In the genomic region with DNA sequence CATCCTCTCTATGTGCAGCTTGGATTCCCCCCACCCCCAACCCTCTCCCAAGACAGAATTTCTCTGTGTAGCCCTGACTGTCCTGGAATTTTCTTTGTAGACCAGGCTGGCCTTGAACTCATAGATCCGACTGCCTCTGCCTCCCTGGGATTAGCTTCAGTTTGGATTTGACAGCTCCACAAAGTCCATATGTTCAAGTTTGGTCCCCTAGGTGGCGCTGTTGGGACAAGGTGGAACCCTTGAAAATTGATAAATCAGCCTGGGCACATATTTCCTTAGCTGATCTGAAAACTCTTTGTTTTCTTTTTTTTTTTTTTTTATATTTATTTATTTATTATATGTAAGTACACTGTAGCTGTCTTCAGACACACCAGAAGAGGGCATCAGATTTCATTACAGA, we compare ENCODE assay signal across 8 mouse cellular contexts. TPM values are rescaled to one million over a fixed set of nuclear protein-coding genes. Genes with fewer than 3 reads are reported as not detected.
DNase-seq lines count a peak whose midpoint lies in the region; ATAC-seq and TF ChIP-seq lines count a peak whose summit lies in the region.

No protein-coding gene starts in this region.

- no peaks in the 10 kb centered on the region for H3K4me1 ChIP-seq in intestine, embryonic 14.5 days (replicated peaks; ENCODE audit: control insufficient read depth, insufficient read depth, low read length)
- no peaks in the 10 kb centered on the region for H3K4me1 ChIP-seq in intestine, embryonic 15.5 days (replicated peaks)
- no peaks in the 10 kb centered on the region for H3K4me1 ChIP-seq in E14TG2a.4 (replicated peaks; ENCODE audit: low read depth, low read length)

- peak; percentile 72 for TF ChIP-seq CTCF in E14TG2a.4 (conservative IDR thresholded peaks at IDR 0.05; ENCODE audit: low read length)

- no peak overlapping the region for H3K9ac ChIP-seq in intestine, embryonic 14.5 days (ENCODE audit: low read length)
- no peak overlapping the region for H3K9ac ChIP-seq in intestine, embryonic 15.5 days

- H3K27ac ChIP-seq in intestine, embryonic 14.5 days (ENCODE audit: low read depth), result no peak overlapping the region
- H3K27ac ChIP-seq in intestine, embryonic 15.5 days, result no peak overlapping the region

- 39% methylated on average over 2 of the region's 2 CpGs for WGBS in intestine, embryonic 14.5 days
- 46% methylated on average over 2 of the region's 2 CpGs for WGBS in intestine, embryonic 15.5 days

- H3K9me3 ChIP-seq in intestine, embryonic 14.5 days (ENCODE audit: control insufficient read depth, low read length), result no peaks in the 10 kb centered on the region
- no peaks in the 10 kb centered on the region for H3K9me3 ChIP-seq in intestine, embryonic 15.5 days
- H3K9me3 ChIP-seq in E14TG2a.4 (ENCODE audit: low read length), result no peaks in the 10 kb centered on the region

- no peak overlapping the region for H3K4me2 ChIP-seq in intestine, embryonic 14.5 days (ENCODE audit: low read length)
- no peak overlapping the region for H3K4me2 ChIP-seq in intestine, embryonic 15.5 days (replicated peaks)

- no peaks in the 10 kb centered on the region for H3K27me3 ChIP-seq in intestine, embryonic 14.5 days (replicated peaks; ENCODE audit: control insufficient read depth, insufficient read depth, low read length)
- H3K27me3 ChIP-seq in intestine, embryonic 15.5 days (replicated peaks), result no peaks in the 10 kb centered on the region
- peaks cover 3% of the 10 kb centered on the region; the same call in 1 of the 2 replicates for H3K27me3 ChIP-seq in E14TG2a.4 (ENCODE audit: insufficient read depth, low read length)

- H3K36me3 ChIP-seq in intestine, embryonic 14.5 days (ENCODE audit: control insufficient read depth, insufficient read depth, low read length), result no peaks in the 10 kb centered on the region
- no peaks in the 10 kb centered on the region for H3K36me3 ChIP-seq in intestine, embryonic 15.5 days
- H3K36me3 ChIP-seq in E14TG2a.4 (ENCODE audit: insufficient read depth, low read length), result no peaks in the 10 kb centered on the region

- no peak for ATAC-seq in intestine, embryonic 14.5 days (replicated peaks; ENCODE audit: low FRiP score, low TSS enrichment, low read depth)
- no peak for ATAC-seq in intestine, embryonic 15.5 days

- H3K4me3 ChIP-seq in intestine, embryonic 14.5 days (ENCODE audit: low read depth, low read length), result no peak overlapping the region
- H3K4me3 ChIP-seq in intestine, embryonic 15.5 days (replicated peaks), result no peak overlapping the region
- no peak overlapping the region for H3K4me3 ChIP-seq in E14TG2a.4 (replicated peaks; ENCODE audit: low read length)

- peak; percentile 79 for DNase-seq in intestine, embryonic 14.5 days (ENCODE audit: low spot score)
- DNase-seq in 416B (ENCODE audit: low read depth), result peak; percentile 68
- DNase-seq in cerebellum, adult 8-10 months, result peak; percentile 47
- DNase-seq in kidney, adult 9 months, result peak; percentile 77
- DNase-seq in natural killer cell, adult 2 months (ENCODE audit: low spot score in 2 of 2), result peak; percentile 45 to 70
- no peak for DNase-seq in yolk sac, embryonic 10.5 days (ENCODE audit: low spot score)

RNA-seq across cellular contexts. Expression of a gene that starts 16.8 kb away (rescaled TPM):
- 6.7 and 7.7 TPM in 2 replicates for polyA plus RNA-seq in intestine, embryonic 14.5 days (2014; fragmentation: Nextera tagmentation; extraction: Ambion mirVana)
- polyA plus RNA-seq in intestine, embryonic 15.5 days (2015; fragmentation: Nextera tagmentation; extraction: Ambion mirVana), result 5.2 and 6.6 TPM in 2 replicates

RNA-seq across cellular contexts. Expression of a gene that starts 32.6 kb away (rescaled TPM):
- 0.34 and 0.42 TPM in 2 replicates for polyA plus RNA-seq in intestine, embryonic 14.5 days (2014; fragmentation: Nextera tagmentation; extraction: Ambion mirVana)
- polyA plus RNA-seq in intestine, embryonic 15.5 days (2015; fragmentation: Nextera tagmentation; extraction: Ambion mirVana), result 5.4 and 5.6 TPM in 2 replicates

RNA-seq across cellular contexts. Expression of a gene that starts 37.9 kb away (rescaled TPM):
- polyA plus RNA-seq in intestine, embryonic 14.5 days (2014; fragmentation: Nextera tagmentation; extraction: Ambion mirVana), result 143 and 144 TPM in 2 replicates
- polyA plus RNA-seq in intestine, embryonic 15.5 days (2015; fragmentation: Nextera tagmentation; extraction: Ambion mirVana), result 109 and 116 TPM in 2 replicates

RNA-seq across cellular contexts. Expression of a gene that starts 48.7 kb away (rescaled TPM):
- polyA plus RNA-seq in intestine, embryonic 14.5 days (2014; fragmentation: Nextera tagmentation; extraction: Ambion mirVana), result 131 and 132 TPM in 2 replicates
- polyA plus RNA-seq in intestine, embryonic 15.5 days (2015; fragmentation: Nextera tagmentation; extraction: Ambion mirVana), result 132 and 136 TPM in 2 replicates
